Mouse (Mus musculus) myocyte (in vitro differentiated cells): ENCODE results near the gene Lrrc4c. TPM values are rescaled to one million over a fixed set of nuclear protein-coding genes. Genes with fewer than 3 reads are reported as not detected.

ENCODE experiments used
- H3K27me3 ChIP-seq: one replicate; pipeline ENCODE4 v1.6.1; 2011; ENCODE audit not compliant: control insufficient read depth, insufficient read depth, insufficient read length
- H3K36me3 ChIP-seq: one replicate; pipeline ENCODE4 v1.6.1; 2011; ENCODE audit not compliant: control insufficient read depth, insufficient read depth
- H3K4me2 ChIP-seq: one replicate; pipeline ENCODE4 v1.6.1; 2011; ENCODE audit warnings: low read depth, control low read depth
- H3K4me3 ChIP-seq: one replicate; pipeline ENCODE4 v1.5.1; 2011; ENCODE audit warnings: mild to moderate bottlenecking, control low read depth, moderate library complexity
- H3K79me2 ChIP-seq: one replicate; pipeline ENCODE4 v1.6.1; 2011; ENCODE audit not compliant: control insufficient read depth, insufficient read depth
- H3ac ChIP-seq: one replicate; pipeline ENCODE4 v1.6.1; 2011; ENCODE audit not compliant: control insufficient read depth, insufficient read length
- CEBPB ChIP-seq: IDR thresholded peaks from 2 replicates; pipeline ENCODE4 v1.6.1; 2011; ENCODE audit warnings: mild to moderate bottlenecking, moderate library complexity; ENCODE audit not compliant: poor library complexity, insufficient read depth, severe bottlenecking
- E2F4 ChIP-seq: IDR thresholded peaks from one replicate; pipeline ENCODE4 v1.6.1; 2011; ENCODE audit warnings: mild to moderate bottlenecking, control low read depth, moderate library complexity; ENCODE audit not compliant: insufficient read depth
- MAX ChIP-seq: IDR thresholded peaks from one replicate; pipeline ENCODE4 v1.6.1; 2011; ENCODE audit warnings: low read depth, mild to moderate bottlenecking, control low read depth
- MYOD1 ChIP-seq, 3 experiments: IDR thresholded peaks; one replicate each; pipeline ENCODE4 v1.6.1; 2011; ENCODE audit warnings: control low read depth in 2 of 3, low read depth in 2 of 3, mild to moderate bottlenecking in 2 of 3, moderate library complexity in 1 of 3; ENCODE audit not compliant: insufficient read length in 2 of 3, control insufficient read depth in 1 of 3
- MYOG ChIP-seq, 3 experiments: IDR thresholded peaks; one replicate each; pipeline ENCODE4 v1.6.1; 2011; ENCODE audit warnings: control low read depth in 2 of 3, low read depth in 2 of 3, mild to moderate bottlenecking in 2 of 3; ENCODE audit not compliant: insufficient read length in 2 of 3, control insufficient read depth in 1 of 3, insufficient read depth in 1 of 3
- POLR2A ChIP-seq: IDR thresholded peaks from one replicate; pipeline ENCODE4 v1.6.1; 2011; ENCODE audit warnings: low read depth, mild to moderate bottlenecking, control low read depth, moderate library complexity; ENCODE audit not compliant: insufficient read length
- POLR2AphosphoS2 ChIP-seq: IDR thresholded peaks from one replicate; pipeline ENCODE4 v1.6.1; 2011; ENCODE audit warnings: low read depth, control low read depth; ENCODE audit not compliant: insufficient read length
- REST ChIP-seq: IDR thresholded peaks from one replicate; pipeline ENCODE4 v1.6.1; 2011; ENCODE audit warnings: mild to moderate bottlenecking, control low read depth, moderate library complexity; ENCODE audit not compliant: insufficient read depth, insufficient read length
- SRF ChIP-seq: IDR thresholded peaks from one replicate; pipeline ENCODE4 v1.6.1; 2011; ENCODE audit warnings: low read depth; ENCODE audit not compliant: control insufficient read depth, insufficient read length
- TCF12 ChIP-seq: IDR thresholded peaks from one replicate; pipeline ENCODE4 v1.6.1; 2011; ENCODE audit warnings: mild to moderate bottlenecking, control low read depth; ENCODE audit not compliant: poor library complexity, insufficient read depth, severe bottlenecking
- TCF3 ChIP-seq: IDR thresholded peaks from one replicate; pipeline ENCODE4 v1.6.1; 2011; ENCODE audit warnings: low read depth, control low read depth; ENCODE audit not compliant: insufficient read length
- USF1 ChIP-seq: IDR thresholded peaks from one replicate; pipeline ENCODE4 v1.6.1; 2011; ENCODE audit warnings: low read depth, mild to moderate bottlenecking, control low read depth, moderate library complexity
- polyA plus RNA-seq: library from polyadenylated mRNA; unstranded; fragments of >200 nt; fragmentation: generic; extraction: Trizol; gene quantifications from one replicate; pipeline ENCODE4 v1.2.1, GENCODE M21; 2012; ENCODE audit warnings: missing spikeins

The Lrrc4c gene
- polyA plus RNA-seq, 1 experiment: 1.1 TPM

GRCm38 (mm10) chr2:96537469-96537868 is 219.5 kb downstream of the Lrrc4c start:
- no peak for TF ChIP-seq TCF12
- no peak for TF ChIP-seq MYOG (IDR thresholded peaks at IDR 0.05; ENCODE audit: control insufficient read depth in 1 of 3, insufficient read depth in 1 of 3, insufficient read length in 2 of 3, low read depth in 2 of 3)
- no peak for TF ChIP-seq REST
- TF ChIP-seq MAX: no peak
- TF ChIP-seq CEBPB: no peak
- no peak for TF ChIP-seq POLR2A
- TF ChIP-seq E2F4: no peak
- no peak for TF ChIP-seq USF1
- no peak for TF ChIP-seq POLR2AphosphoS2
- TF ChIP-seq TCF3: no peak
- no peak for TF ChIP-seq MYOD1 (IDR thresholded peaks at IDR 0.05; ENCODE audit: control insufficient read depth in 1 of 3, insufficient read length in 2 of 3, low read depth in 2 of 3)
- no peak for TF ChIP-seq SRF
- Histone ChIP-seq H3K27me3 (no peaks in the 10 kb centered on the region), H3K4me2 (no peak overlapping the region)

GRCm38 (mm10) chr2:96547171-96547570 is 229.2 kb downstream of the Lrrc4c start:
- H3K27me3 ChIP-seq: no peaks in the 10 kb centered on the region

More at GRCm38 (mm10) chr2:96537469-96537868, 219.5 kb downstream of the Lrrc4c start:
- no peak overlapping the region for H3K4me3 ChIP-seq
- no peak overlapping the region for H3ac ChIP-seq
- no peaks in the 10 kb centered on the region for H3K79me2 ChIP-seq
- no peaks in the 10 kb centered on the region for H3K36me3 ChIP-seq

GRCm38 (mm10) chr2:96573755-96574154 is 255.8 kb downstream of the Lrrc4c start:
- no peak overlapping the region for H3K4me2 ChIP-seq
- H3K36me3 ChIP-seq: no peaks in the 10 kb centered on the region
- H3K27me3 ChIP-seq: no peaks in the 10 kb centered on the region
- no peak overlapping the region for H3ac ChIP-seq
- TF ChIP-seq REST (no peak), USF1 (no peak), MYOG (IDR thresholded peaks at IDR 0.05; ENCODE audit: control insufficient read depth in 1 of 3, insufficient read depth in 1 of 3, insufficient read length in 2 of 3, low read depth in 2 of 3) (no peak), CEBPB (no peak), SRF (no peak), POLR2A (no peak), TCF12 (no peak), MYOD1 (IDR thresholded peaks at IDR 0.05; ENCODE audit: control insufficient read depth in 1 of 3, insufficient read length in 2 of 3, low read depth in 2 of 3) (no peak), POLR2AphosphoS2 (no peak), E2F4 (no peak), TCF3 (no peak)
- H3K4me3 ChIP-seq: no peak overlapping the region
- no peaks in the 10 kb centered on the region for H3K79me2 ChIP-seq

More at GRCm38 (mm10) chr2:96547171-96547570, 229.2 kb downstream of the Lrrc4c start:
- Histone ChIP-seq H3K4me2 (no peak overlapping the region), H3K36me3 (no peaks in the 10 kb centered on the region), H3ac (no peak overlapping the region), H3K79me2 (no peaks in the 10 kb centered on the region), H3K4me3 (no peak overlapping the region)
- TF ChIP-seq POLR2AphosphoS2 (no peak), USF1 (no peak), SRF (no peak), MYOD1 (IDR thresholded peaks at IDR 0.05; ENCODE audit: control insufficient read depth in 1 of 3, insufficient read length in 2 of 3, low read depth in 2 of 3) (no peak), TCF3 (no peak), TCF12 (no peak), CEBPB (no peak), REST (no peak), POLR2A (no peak), MAX (no peak), MYOG (IDR thresholded peaks at IDR 0.05; ENCODE audit: control insufficient read depth in 1 of 3, insufficient read depth in 1 of 3, insufficient read length in 2 of 3, low read depth in 2 of 3) (no peak), E2F4 (no peak)

GRCm38 (mm10) chr2:96577701-96578100 is 259.7 kb downstream of the Lrrc4c start:
- TF ChIP-seq MAX (no peak), MYOD1 (IDR thresholded peaks at IDR 0.05; ENCODE audit: control insufficient read depth in 1 of 3, insufficient read length in 2 of 3, low read depth in 2 of 3) (no peak), TCF12 (no peak), CEBPB (no peak), MYOG (IDR thresholded peaks at IDR 0.05; ENCODE audit: control insufficient read depth in 1 of 3, insufficient read depth in 1 of 3, insufficient read length in 2 of 3, low read depth in 2 of 3) (no peak), USF1 (no peak), E2F4 (no peak), TCF3 (no peak), POLR2AphosphoS2 (no peak), REST (no peak), SRF (no peak), POLR2A (no peak)
- no peaks in the 10 kb centered on the region for H3K36me3 ChIP-seq
- H3K4me3 ChIP-seq: no peak overlapping the region
- no peak overlapping the region for H3K4me2 ChIP-seq
- no peaks in the 10 kb centered on the region for H3K79me2 ChIP-seq
- H3K27me3 ChIP-seq: no peaks in the 10 kb centered on the region
- H3ac ChIP-seq: no peak overlapping the region
